Mouse (Mus musculus) urinary bladder, postnatal 36 days (tissue): ENCODE results near the gene Scaf1.

Experiments
- DNase-seq, 2 experiments: peaks; one replicate each; pipeline ENCODE4 v3.0.0; 2022; ENCODE audit warnings: low spot score in 2 of 2, mixed read lengths in 1 of 2

Scaf1 gene

GRCm38 (mm10) chr7:44985595-44986191, 30.5 kb downstream of the Scaf1 start:
- DNase-seq: peak in 1 of 2 experiments; percentile 69

- DNase-seq: no peak
These were observed 31.4 kb downstream of the Scaf1 start for GRCm38 (mm10) chr7:44984833-44985164.

GRCm38 (mm10) chr7:44983944-44984832, 32.0 kb downstream of the Scaf1 start:
- no peak for DNase-seq

- DNase-seq: peak; percentile 85 to 87
These were observed 33.1 kb downstream of the Scaf1 start for GRCm38 (mm10) chr7:44983085-44983484.

- DNase-seq: no peak
These were observed 34.6 kb downstream of the Scaf1 start for GRCm38 (mm10) chr7:44981539-44981938.

GRCm38 (mm10) chr7:44978300-44978699, 37.9 kb downstream of the Scaf1 start:
- DNase-seq: no peak

- no peak for DNase-seq
These were observed 41.1 kb downstream of the Scaf1 start for GRCm38 (mm10) chr7:44975117-44975419.

- peak; percentile 56 to 81 for DNase-seq
These were observed 41.6 kb downstream of the Scaf1 start, which contains the start of gene Cpt1c for GRCm38 (mm10) chr7:44974383-44975116. Gene Cpt1c, minus strand, starts transcription at chr7:44974851.

- no peak for DNase-seq
These were observed 42.6 kb downstream of the Scaf1 start for GRCm38 (mm10) chr7:44973415-44974130.

- DNase-seq: no peak
These were observed 45.0 kb downstream of the Scaf1 start for GRCm38 (mm10) chr7:44971142-44971541.

- peak; percentile 69 to 85 for DNase-seq
These were observed 45.9 kb downstream of the Scaf1 start for GRCm38 (mm10) chr7:44970231-44970691.

GRCm38 (mm10) chr7:44966638-44967037, 49.5 kb downstream of the Scaf1 start:
- no peak for DNase-seq

- no peak for DNase-seq
These were observed 50.2 kb downstream of the Scaf1 start for GRCm38 (mm10) chr7:44965975-44966374.

GRCm38 (mm10) chr7:44964990-44965389, 51.2 kb downstream of the Scaf1 start:
- DNase-seq: no peak

- DNase-seq: no peak
These were observed 53.3 kb downstream of the Scaf1 start for GRCm38 (mm10) chr7:44962831-44963230.

- no peak for DNase-seq
These were observed 53.8 kb downstream of the Scaf1 start for GRCm38 (mm10) chr7:44962337-44962736.

GRCm38 (mm10) chr7:44960512-44960910, 55.7 kb downstream of the Scaf1 start:
- no peak for DNase-seq

- no peak for DNase-seq
These were observed 56.2 kb downstream of the Scaf1 start for GRCm38 (mm10) chr7:44959874-44960511.

GRCm38 (mm10) chr7:44959281-44959680, 56.9 kb downstream of the Scaf1 start:
- no peak for DNase-seq

- DNase-seq: peak in 1 of 2 experiments; percentile 43
These were observed 58.0 kb downstream of the Scaf1 start for GRCm38 (mm10) chr7:44958208-44958607.

GRCm38 (mm10) chr7:44957183-44957835, 58.9 kb downstream of the Scaf1 start:
- peak; percentile 49 to 77 for DNase-seq
